Mouse (Mus musculus): ENCODE data around the gene Syt12. TPM values are rescaled to one million over a fixed set of nuclear protein-coding genes. Genes with fewer than 3 reads are reported as not detected.

The Syt12 gene
- polyA plus RNA-seq, 2 experiments: 0.06 to 0.15 TPM

DNA sequence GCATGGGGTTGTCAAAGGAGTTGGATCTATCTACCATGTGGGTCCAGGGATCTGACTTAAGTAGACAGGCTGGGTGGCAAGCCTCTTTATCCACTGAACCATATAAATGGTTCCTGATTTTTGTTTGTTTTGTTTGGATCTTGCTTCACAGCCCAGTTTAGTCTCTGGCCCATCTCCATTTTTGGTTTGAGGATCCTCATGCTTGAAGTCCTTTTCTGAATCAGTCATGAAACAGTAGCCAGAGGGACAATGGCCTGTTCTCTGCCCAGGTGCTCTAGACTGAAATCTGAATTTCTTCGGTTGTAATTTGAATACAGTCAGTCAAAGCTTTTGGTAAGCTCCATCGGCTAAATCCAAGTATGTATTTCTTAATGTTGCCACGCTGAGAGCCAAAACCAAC is 54.7 kb downstream of the Syt12 start:
- no peak overlapping the region for H3K9ac ChIP-seq (replicated peaks)
- H3K27ac ChIP-seq: no peak overlapping the region
- no peak for ATAC-seq (ENCODE audit: insufficient read depth)
- TF ChIP-seq CTCF (IDR thresholded peaks at IDR 0.05; ENCODE audit: low read depth) (no peak), EP300 (IDR thresholded peaks at IDR 0.05; ENCODE audit: low read depth) (no peak)
- no peaks in the 10 kb centered on the region for H3K9me3 ChIP-seq (ENCODE audit: control insufficient read depth, low read length)
- H3K4me1 ChIP-seq (replicated peaks; ENCODE audit: control insufficient read depth in 2 of 2, insufficient read depth in 2 of 2, low read length in 1 of 2): peaks cover 0 to 10% of the 10 kb centered on the region in 2 experiments; a peak in 2 of 4 replicates
- H3K4me2 ChIP-seq (ENCODE audit: low read depth): no peak overlapping the region
- no peak overlapping the region for H3K4me3 ChIP-seq (ENCODE audit: insufficient read depth in 1 of 2, low read depth in 2 of 2, low read length in 2 of 2)
- WGBS (ENCODE audit: insufficient replicate concordance): 71% methylated on average over 3 of the region's 3 CpGs
- H3K36me3 ChIP-seq (replicated peaks; ENCODE audit: control insufficient read depth, insufficient read depth, low read depth): no peaks in the 10 kb centered on the region
- DNase-seq (ENCODE audit: low read depth in 3 of 3, low spot score in 3 of 3): no peak
- no peaks in the 10 kb centered on the region for H3K27me3 ChIP-seq (ENCODE audit: control insufficient read depth, insufficient read depth, low read length)

DNA sequence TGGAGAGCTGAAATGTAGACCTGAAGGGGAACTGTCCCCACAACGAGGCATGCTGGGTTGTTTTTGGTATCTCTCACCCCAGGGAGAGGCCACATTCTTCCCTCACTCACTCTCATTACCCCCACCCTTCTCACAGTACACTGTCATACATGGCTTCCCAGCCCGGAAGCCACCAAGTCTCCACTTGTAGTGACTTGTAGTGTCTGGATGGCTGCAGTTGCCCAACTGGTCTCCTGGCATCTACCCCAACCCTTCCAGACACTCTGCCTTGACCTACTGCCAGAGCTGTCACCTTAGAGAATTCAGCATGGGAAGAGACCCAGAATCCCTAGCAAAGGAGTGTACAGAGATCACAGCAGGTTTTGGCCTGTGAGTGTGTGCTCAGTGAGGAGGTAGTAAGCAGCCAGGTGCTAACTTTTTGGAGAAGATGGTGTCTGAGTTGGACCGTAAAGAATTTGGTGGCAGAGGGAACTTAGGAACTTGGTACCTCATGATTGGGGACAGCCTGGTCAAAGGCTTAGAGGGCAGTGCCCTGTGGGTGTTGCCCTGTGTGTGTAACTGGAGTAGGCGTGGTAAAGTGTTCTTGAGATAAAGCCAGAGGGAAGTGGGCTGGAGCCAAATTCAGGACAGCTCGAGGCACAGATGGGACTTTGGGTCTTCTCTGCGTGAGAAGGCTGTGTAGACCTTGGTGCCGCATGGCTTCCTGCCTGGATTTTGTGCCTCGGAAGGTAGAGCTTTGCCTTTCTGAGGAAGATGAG is 56.9 kb downstream of the Syt12 start:
- Histone ChIP-seq H3K27ac (no peak overlapping the region), H3K9me3 (ENCODE audit: control insufficient read depth, low read length) (no peaks in the 10 kb centered on the region), H3K36me3 (replicated peaks; ENCODE audit: control insufficient read depth, insufficient read depth, low read depth) (no peaks in the 10 kb centered on the region), H3K4me1 (replicated peaks; ENCODE audit: control insufficient read depth in 2 of 2, insufficient read depth in 2 of 2, low read length in 1 of 2) (peaks cover 0 to 10% of the 10 kb centered on the region in 2 experiments; a peak in 2 of 4 replicates), H3K9ac (replicated peaks) (no peak overlapping the region), H3K4me2 (ENCODE audit: low read depth) (no peak overlapping the region), H3K4me3 (ENCODE audit: insufficient read depth in 1 of 2, low read depth in 2 of 2, low read length in 2 of 2) (no peak overlapping the region), H3K27me3 (ENCODE audit: control insufficient read depth, insufficient read depth, low read length) (no peaks in the 10 kb centered on the region)
- DNase-seq (ENCODE audit: low read depth in 3 of 3, low spot score in 3 of 3) (no peak), ATAC-seq (ENCODE audit: insufficient read depth) (no peak)
- TF ChIP-seq CTCF (IDR thresholded peaks at IDR 0.05; ENCODE audit: low read depth) (no peak), EP300 (IDR thresholded peaks at IDR 0.05; ENCODE audit: low read depth) (no peak)
- 46% methylated on average over 8 of the region's 8 CpGs for WGBS (ENCODE audit: insufficient replicate concordance)

DNA sequence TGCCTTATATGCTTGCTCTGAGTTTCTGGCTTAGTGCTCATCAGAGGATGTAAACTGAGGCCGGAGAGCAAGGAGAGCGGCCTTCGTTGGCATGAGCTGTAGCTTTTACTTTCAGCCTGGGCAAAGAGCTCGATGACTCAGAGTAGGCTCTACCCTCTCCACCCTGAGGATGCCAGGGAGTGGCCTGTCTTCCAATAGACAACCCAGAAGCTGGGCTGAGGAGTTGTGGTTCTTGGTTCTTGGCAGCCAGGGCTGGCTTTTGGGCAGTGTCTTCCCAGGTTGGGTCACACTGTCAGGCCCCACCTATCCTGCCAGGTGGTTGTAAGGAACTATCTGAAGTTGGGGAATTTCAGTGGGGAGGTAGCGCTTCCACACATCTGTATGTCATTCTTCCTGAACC is 57.5 kb downstream of the Syt12 start:
- Histone ChIP-seq H3K4me1 (replicated peaks; ENCODE audit: control insufficient read depth in 2 of 2, insufficient read depth in 2 of 2, low read length in 1 of 2) (peaks cover 0 to 10% of the 10 kb centered on the region in 2 experiments; a peak in 2 of 4 replicates), H3K36me3 (replicated peaks; ENCODE audit: control insufficient read depth, insufficient read depth, low read depth) (no peaks in the 10 kb centered on the region), H3K4me2 (ENCODE audit: low read depth) (no peak overlapping the region), H3K9me3 (ENCODE audit: control insufficient read depth, low read length) (no peaks in the 10 kb centered on the region), H3K9ac (replicated peaks) (no peak overlapping the region), H3K27me3 (ENCODE audit: control insufficient read depth, insufficient read depth, low read length) (no peaks in the 10 kb centered on the region), H3K4me3 (ENCODE audit: insufficient read depth in 1 of 2, low read depth in 2 of 2, low read length in 2 of 2) (no peak overlapping the region), H3K27ac (no peak overlapping the region)
- TF ChIP-seq EP300 (IDR thresholded peaks at IDR 0.05; ENCODE audit: low read depth): no peak
- TF ChIP-seq CTCF (IDR thresholded peaks at IDR 0.05; ENCODE audit: low read depth): no peak
- ATAC-seq (ENCODE audit: insufficient read depth) (no peak), DNase-seq (ENCODE audit: low read depth in 3 of 3, low spot score in 3 of 3) (no peak)
- 70% methylated on average over 5 of the region's 5 CpGs for WGBS (ENCODE audit: insufficient replicate concordance)

- ATAC-seq (ENCODE audit: insufficient read depth) (no peak), DNase-seq (ENCODE audit: low read depth in 3 of 3, low spot score in 3 of 3) (no peak)
- Histone ChIP-seq H3K36me3 (replicated peaks; ENCODE audit: control insufficient read depth, insufficient read depth, low read depth) (no peaks in the 10 kb centered on the region), H3K9ac (replicated peaks) (no peak overlapping the region), H3K4me3 (ENCODE audit: insufficient read depth in 1 of 2, low read depth in 2 of 2, low read length in 2 of 2) (no peak overlapping the region), H3K4me1 (replicated peaks; ENCODE audit: control insufficient read depth in 2 of 2, insufficient read depth in 2 of 2, low read length in 1 of 2) (peaks cover 0 to 10% of the 10 kb centered on the region in 2 experiments; a peak in 2 of 4 replicates), H3K27me3 (ENCODE audit: control insufficient read depth, insufficient read depth, low read length) (no peaks in the 10 kb centered on the region), H3K27ac (no peak overlapping the region), H3K4me2 (ENCODE audit: low read depth) (no peak overlapping the region), H3K9me3 (ENCODE audit: control insufficient read depth, low read length) (no peaks in the 10 kb centered on the region)
- no peak for TF ChIP-seq CTCF (IDR thresholded peaks at IDR 0.05; ENCODE audit: low read depth)
- TF ChIP-seq EP300 (IDR thresholded peaks at IDR 0.05; ENCODE audit: low read depth): no peak
These were observed 59.5 kb downstream of the Syt12 start for GRCm38 (mm10) chr19:4417713-4418112.

DNA sequence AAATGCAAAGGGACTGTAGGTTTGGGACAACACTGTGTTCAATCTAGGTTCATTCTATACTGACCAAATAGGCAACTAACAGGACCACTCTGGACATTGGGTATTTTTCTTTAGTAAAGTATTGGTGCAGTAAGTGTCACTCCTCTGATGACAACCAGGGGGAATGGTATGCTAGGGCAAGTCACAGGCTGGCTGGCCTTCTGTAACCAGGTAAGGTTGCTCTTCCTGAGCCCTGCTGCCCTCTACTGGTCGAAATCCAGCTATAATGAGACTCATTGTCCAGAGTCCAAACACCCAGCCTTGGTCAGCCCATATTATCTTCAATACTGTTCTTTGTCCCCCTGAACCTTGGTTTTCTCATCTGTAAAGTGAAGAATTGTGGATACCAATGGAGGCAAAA is 60.1 kb downstream of the Syt12 start:
- H3K27ac ChIP-seq: no peak overlapping the region
- H3K4me2 ChIP-seq (ENCODE audit: low read depth): no peak overlapping the region
- no peak overlapping the region for H3K4me3 ChIP-seq (ENCODE audit: insufficient read depth in 1 of 2, low read depth in 2 of 2, low read length in 2 of 2)
- H3K4me1 ChIP-seq (replicated peaks; ENCODE audit: control insufficient read depth in 2 of 2, insufficient read depth in 2 of 2, low read length in 1 of 2): peaks cover 0 to 10% of the 10 kb centered on the region in 2 experiments; a peak in 2 of 4 replicates
- H3K9ac ChIP-seq (replicated peaks): no peak overlapping the region
- DNase-seq (ENCODE audit: low read depth in 3 of 3, low spot score in 3 of 3) (no peak), ATAC-seq (ENCODE audit: insufficient read depth) (no peak)
- no peaks in the 10 kb centered on the region for H3K36me3 ChIP-seq (replicated peaks; ENCODE audit: control insufficient read depth, insufficient read depth, low read depth)
- WGBS (ENCODE audit: insufficient replicate concordance): 0% methylated on average over 1 of the region's 1 CpGs
- H3K9me3 ChIP-seq (ENCODE audit: control insufficient read depth, low read length): no peaks in the 10 kb centered on the region
- TF ChIP-seq CTCF (IDR thresholded peaks at IDR 0.05; ENCODE audit: low read depth) (peak; percentile 88), EP300 (IDR thresholded peaks at IDR 0.05; ENCODE audit: low read depth) (no peak)
- H3K27me3 ChIP-seq (ENCODE audit: control insufficient read depth, insufficient read depth, low read length): no peaks in the 10 kb centered on the region
